Mouse (Mus musculus): ENCODE results near the gene Tmigd3.
A peak's percentile ranks its signal among the peaks of the same experiment; 100 is the strongest.

Tmigd3 gene

GRCm38 (mm10) chr3:105877252-105877803, 6.6 kb downstream of the Tmigd3 start:
- DNase-seq = no peak

GRCm38 (mm10) chr3:105877919-105878318, 7.2 kb downstream of the Tmigd3 start:
- no peak for DNase-seq

GRCm38 (mm10) chr3:105878751-105879150, 8.0 kb downstream of the Tmigd3 start:
- DNase-seq = no peak

GRCm38 (mm10) chr3:105880419-105880818, 9.7 kb downstream of the Tmigd3 start:
- no peak for DNase-seq

GRCm38 (mm10) chr3:105882105-105882504, 11.4 kb downstream of the Tmigd3 start:
- no peak for DNase-seq

GRCm38 (mm10) chr3:105883111-105883510, 12.4 kb downstream of the Tmigd3 start:
- DNase-seq = no peak

GRCm38 (mm10) chr3:105888961-105889360, 18.3 kb downstream of the Tmigd3 start:
- DNase-seq = no peak

GRCm38 (mm10) chr3:105890220-105890619, 19.5 kb downstream of the Tmigd3 start:
- DNase-seq = no peak

GRCm38 (mm10) chr3:105891141-105891540, 20.4 kb downstream of the Tmigd3 start:
- no peak for DNase-seq

GRCm38 (mm10) chr3:105891760-105892571, 21.3 kb downstream of the Tmigd3 start:
- DNase-seq = no peak

- no peak for DNase-seq
Measured at GRCm38 (mm10) chr3:105892572-105893495, 22.1 kb downstream of the Tmigd3 start.

- peak; percentile 6 for DNase-seq
Measured at GRCm38 (mm10) chr3:105893941-105894391, 23.3 kb downstream of the Tmigd3 start.

GRCm38 (mm10) chr3:105894601-105895592, 24.2 kb downstream of the Tmigd3 start:
- DNase-seq = peak; percentile 15

- DNase-seq = no peak
Measured at GRCm38 (mm10) chr3:105896811-105897210, 26.1 kb downstream of the Tmigd3 start.

- DNase-seq = no peak
Measured at GRCm38 (mm10) chr3:105898325-105898724, 27.6 kb downstream of the Tmigd3 start.

- DNase-seq = no peak
Measured at GRCm38 (mm10) chr3:105898861-105899260, 28.2 kb downstream of the Tmigd3 start.

GRCm38 (mm10) chr3:105899394-105900147, 28.9 kb downstream of the Tmigd3 start:
- peak; percentile 68 for DNase-seq

- no peak for DNase-seq
Measured at GRCm38 (mm10) chr3:105900266-105900665, 29.6 kb downstream of the Tmigd3 start.

- DNase-seq = no peak
Measured at GRCm38 (mm10) chr3:105900716-105901115, 30.0 kb downstream of the Tmigd3 start.

GRCm38 (mm10) chr3:105901468-105901867, 30.8 kb downstream of the Tmigd3 start:
- no peak for DNase-seq

- no peak for DNase-seq
Measured at GRCm38 (mm10) chr3:105904213-105904612, 33.5 kb downstream of the Tmigd3 start.

All from cerebellum, adult 11 months (tissue).